Mouse (Mus musculus) intestine, embryonic 16.5 days (tissue): Measurements from ENCODE around the gene Zfp964. TPM values are rescaled to one million over a fixed set of nuclear protein-coding genes. Genes with fewer than 3 reads are reported as not detected.
"Not testable (repeated sequence)": the region's sequence is repeated elsewhere in the genome, so short reads cannot be mapped to it uniquely, and the experiment has no call there.

Experiments
- ATAC-seq: fragments of 200-750 bp; cut with Nextera tagmentation; 2 replicates; pipeline ENCODE4 v1.8.0; 2017; ENCODE audit warnings: moderate TSS enrichment, moderate library complexity
- H3K27ac ChIP-seq: fragments of 300-500 bp; sonication (generic); 2 replicates; pipeline ENCODE4 v1.5.1; 2014; ENCODE audit warnings: mild to moderate bottlenecking, low read length
- H3K27me3 ChIP-seq: fragments of 300-500 bp; sonication (generic); replicated peaks from 2 replicates; pipeline ENCODE4 v1.6.1; 2014; ENCODE audit warnings: low read length, control low read depth, mixed read lengths; ENCODE audit not compliant: control insufficient read depth, insufficient read depth
- H3K36me3 ChIP-seq: fragments of 300-500 bp; sonication (generic); 2 replicates; pipeline ENCODE4 v1.6.1; 2014; ENCODE audit warnings: low read length, control low read depth; ENCODE audit not compliant: control insufficient read depth, insufficient read depth
- H3K4me1 ChIP-seq: fragments of 300-500 bp; sonication (generic); 2 replicates; pipeline ENCODE4 v1.6.1; 2014; ENCODE audit warnings: low read length, control low read depth, mixed read lengths; ENCODE audit not compliant: control insufficient read depth, insufficient read depth
- H3K4me2 ChIP-seq: fragments of 300-500 bp; sonication (generic); 2 replicates; pipeline ENCODE4 v1.6.1; 2014; ENCODE audit warnings: low read depth, low read length, control low read depth
- H3K4me3 ChIP-seq: fragments of 300-500 bp; sonication (generic); 2 replicates; pipeline ENCODE4 v1.5.1; 2014; ENCODE audit warnings: mild to moderate bottlenecking, low read length
- H3K9ac ChIP-seq: fragments of 300-500 bp; sonication (generic); 2 replicates; pipeline ENCODE4 v1.6.1; 2014; ENCODE audit warnings: low read depth, low read length
- H3K9me3 ChIP-seq: fragments of 300-500 bp; sonication (generic); 2 replicates; pipeline ENCODE4 v1.6.1; 2016; ENCODE audit warnings: low read length, control low read depth; ENCODE audit not compliant: control insufficient read depth
- WGBS: fragments of 180-500 bp; shearing (Covaris S2); extraction: QIAGEN DNeasy Blood & Tissue Kit; methylation state at CpG from one replicate; pipeline ENCODE4 v1.1.7; 2014; 5-methylcytosine and 5-hydroxymethylcytosine counted together
- polyA plus RNA-seq: library from polyadenylated mRNA; unstranded; fragments of >200 nt; fragmentation: Nextera tagmentation; extraction: Ambion mirVana; gene quantifications from 2 replicates; pipeline ENCODE4 v1.2.1, GENCODE M21; 2015

Gene Zfp964
- polyA plus RNA-seq: 0.84 and 1.2 TPM in 2 replicates

DNA sequence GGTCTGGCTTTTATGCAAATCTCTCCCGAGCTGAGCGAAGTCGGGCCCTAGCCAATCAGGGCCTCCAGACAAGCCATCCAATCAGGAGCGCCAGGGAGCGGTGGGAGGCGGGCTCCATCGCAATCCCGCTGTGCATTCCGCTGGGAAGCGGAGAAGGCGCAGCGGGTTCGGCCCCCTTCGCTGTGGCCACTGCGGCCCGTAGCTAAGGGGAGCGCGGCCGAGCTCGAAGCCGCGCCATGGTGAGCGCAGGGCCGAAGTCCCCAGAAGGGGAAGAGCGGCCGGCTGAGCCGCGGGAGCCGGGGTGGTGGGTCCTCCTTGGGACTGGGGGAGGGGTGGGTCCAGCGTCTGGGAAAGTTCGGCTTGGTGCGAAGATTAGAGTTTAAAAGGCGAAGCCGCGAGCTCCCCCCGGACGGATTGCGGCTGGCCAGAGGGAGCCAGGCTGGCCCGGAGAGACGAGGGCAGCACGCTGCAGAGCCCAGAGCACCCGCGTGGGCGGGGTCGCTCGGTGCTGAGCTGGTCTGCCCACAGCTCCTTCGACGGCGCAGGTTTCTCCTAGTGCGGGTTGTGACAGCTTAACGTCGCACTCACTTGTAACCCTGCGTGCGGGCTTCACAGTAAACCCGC lies at the start of gene Zfp964:
Gene Zfp964 (plus strand): TSS at position 122 of the 624 bp plus-strand sequence.
- WGBS: under 1% methylated on average over 55 of the region's 55 CpGs
- peak within 1 kb of the TSS; percentile 69 for H3K4me3 ChIP-seq
- H3K9ac ChIP-seq: peak within 1 kb of the TSS; percentile 82
- H3K4me2 ChIP-seq: peak within 1 kb of the TSS; percentile 97
- H3K9me3 ChIP-seq: no peaks in the 10 kb centered on the region
- no peaks in the 10 kb centered on the region for H3K27me3 ChIP-seq
- no peaks in the 10 kb centered on the region for H3K36me3 ChIP-seq
- peak; percentile 100 for ATAC-seq
- H3K4me1 ChIP-seq: peaks cover 6% of the 10 kb centered on the region; the same call in 1 of the 2 replicates
- peak within 1 kb of the TSS; percentile 82 for H3K27ac ChIP-seq

DNA sequence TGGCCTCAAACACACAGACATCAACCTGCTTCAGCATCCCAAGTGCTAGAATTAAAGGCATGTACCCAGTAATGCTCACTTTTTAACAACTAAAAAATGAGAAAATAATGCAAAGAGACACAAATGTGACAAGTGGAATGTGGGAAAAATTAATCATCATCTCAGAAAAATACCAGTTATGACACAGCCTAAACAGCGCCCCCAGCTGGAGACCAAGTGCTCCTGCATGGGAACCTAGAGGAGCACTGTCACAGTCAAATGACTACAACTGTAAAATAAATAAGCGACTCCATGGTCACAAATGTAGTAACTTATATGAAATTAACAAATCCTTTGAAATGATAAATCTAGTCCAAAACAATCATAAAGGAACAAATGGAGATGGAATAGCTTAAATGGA lies 39.6 kb upstream of the Zfp964 start:
- ATAC-seq: no peak
- 65% methylated on average over 2 of the region's 2 CpGs for WGBS
- Histone ChIP-seq H3K9ac (no peak overlapping the region), H3K4me2 (no peak overlapping the region), H3K4me3 (no peak overlapping the region), H3K9me3 (no peaks in the 10 kb centered on the region), H3K27me3 (no peaks in the 10 kb centered on the region), H3K36me3 (peaks cover 2% of the 10 kb centered on the region; the same call in 1 of the 2 replicates), H3K27ac (no peak overlapping the region), H3K4me1 (no peaks in the 10 kb centered on the region)

DNA sequence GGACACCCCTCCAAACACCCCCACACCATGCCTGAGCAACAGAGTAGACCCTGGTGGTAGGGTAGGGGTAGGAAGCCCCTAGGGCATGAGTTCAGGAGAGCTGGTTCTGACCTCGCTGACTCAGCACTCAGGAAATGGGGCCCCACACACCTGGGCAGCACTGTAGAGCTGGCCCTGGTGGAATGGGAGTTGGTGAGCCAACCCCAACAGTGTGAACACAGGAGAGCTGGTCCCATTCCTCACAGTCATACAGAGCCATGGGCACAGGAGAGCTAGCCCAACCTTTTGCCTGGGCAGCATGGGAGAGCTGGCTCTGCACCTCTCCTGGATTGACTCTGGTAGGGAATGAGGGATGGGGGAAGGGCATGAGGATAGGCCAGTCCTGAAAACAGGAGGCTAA lies 36.2 kb upstream of the Zfp964 start:
- H3K27me3 ChIP-seq: no peaks in the 10 kb centered on the region
- ATAC-seq: no peak
- whole genome bisulfite sequencing: 100% methylated on average over 1 of the region's 1 CpGs

DNA sequence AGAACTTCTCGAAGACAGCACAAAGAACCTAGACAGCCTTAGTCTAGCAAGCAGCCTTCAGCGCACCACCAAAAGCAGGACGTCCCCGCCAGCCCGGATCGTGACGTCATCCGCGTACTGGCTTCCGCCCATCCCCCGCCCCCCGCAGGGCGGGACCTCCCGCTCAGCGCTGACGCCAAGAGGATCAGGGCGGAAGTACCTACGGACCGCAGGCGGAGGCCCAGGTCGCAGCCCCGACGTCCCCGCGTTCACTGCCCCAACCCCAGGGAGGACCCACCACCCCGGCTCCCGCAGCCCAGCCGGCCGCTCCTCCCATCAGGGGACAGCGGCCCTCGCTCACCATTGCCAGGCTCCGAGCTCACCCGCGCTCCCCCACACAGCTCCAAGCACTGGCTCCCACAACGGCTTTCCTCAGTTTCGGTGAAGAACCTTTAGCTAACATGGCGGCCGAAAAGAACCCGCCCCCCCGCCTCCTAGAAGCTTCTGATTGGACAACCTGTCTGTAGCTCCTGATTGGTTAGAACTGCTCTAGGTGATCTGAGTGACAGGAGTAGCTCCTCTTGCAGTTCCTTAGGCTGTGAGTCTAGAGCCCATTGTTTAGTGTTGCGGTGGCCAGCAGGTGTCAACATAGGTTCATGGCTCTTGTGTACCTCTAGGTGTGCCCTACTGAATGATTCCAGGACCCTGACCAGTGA lies 29.0 kb upstream of the Zfp964 start, which contains the start of gene Zfp868:
Gene Zfp868 (minus strand): TSS at position 454 of the 695 bp plus-strand sequence.
- peak within 1 kb of the TSS; percentile 85 for H3K4me3 ChIP-seq
- peak within 1 kb of the TSS; percentile 98 for H3K27ac ChIP-seq
- no peaks in the 10 kb centered on the region for H3K36me3 ChIP-seq
- H3K4me2 ChIP-seq: peak within 1 kb of the TSS; percentile 55
- no peaks in the 10 kb centered on the region for H3K9me3 ChIP-seq
- H3K27me3 ChIP-seq: no peaks in the 10 kb centered on the region
- under 1% methylated on average over 41 of the region's 41 CpGs for WGBS
- peak; percentile 100 for ATAC-seq
- peak within 1 kb of the TSS; percentile 98 for H3K9ac ChIP-seq
- peaks cover 3% of the 10 kb centered on the region for H3K4me1 ChIP-seq

More for the DNA sequence above, 36.2 kb upstream of the Zfp964 start:
- no peak overlapping the region for H3K9ac ChIP-seq
- no peak overlapping the region for H3K4me2 ChIP-seq
- H3K27ac ChIP-seq: no peak overlapping the region
- no peak overlapping the region for H3K4me3 ChIP-seq
- no peaks in the 10 kb centered on the region for H3K9me3 ChIP-seq
- no peaks in the 10 kb centered on the region for H3K36me3 ChIP-seq
- no peaks in the 10 kb centered on the region for H3K4me1 ChIP-seq

DNA sequence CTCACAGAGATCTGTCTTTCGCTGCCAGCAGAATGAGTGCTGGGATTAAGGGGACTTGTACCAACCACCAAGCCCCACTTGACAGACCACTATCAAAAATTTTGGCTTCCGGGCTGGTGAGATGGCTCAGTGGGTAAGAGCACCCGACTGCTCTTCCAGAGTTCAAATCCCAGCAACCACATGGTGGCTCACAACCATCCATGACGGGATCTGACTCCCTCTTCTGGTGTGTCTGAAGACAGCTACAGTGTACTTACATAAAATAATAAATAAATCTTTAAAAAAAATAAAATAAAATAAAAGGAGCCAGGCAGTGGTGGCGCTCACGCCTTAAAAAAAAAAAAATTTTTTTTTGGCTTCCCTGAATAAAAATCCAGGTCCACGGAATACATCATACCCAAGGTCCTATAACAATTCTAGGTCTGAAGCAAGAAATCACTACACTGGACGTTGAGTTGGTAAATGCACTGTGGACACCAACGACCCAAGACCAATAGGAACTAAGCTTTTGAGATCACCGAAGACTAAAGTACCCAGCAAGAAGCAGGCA lies 396 bp upstream of the Zfp964 start:
- Histone ChIP-seq H3K4me1 (peaks cover 6% of the 10 kb centered on the region; the same call in 1 of the 2 replicates), H3K4me3 (peak overlapping the region; percentile 69), H3K9ac (no peak overlapping the region; the same call in 1 of the 2 replicates), H3K27me3 (no peaks in the 10 kb centered on the region), H3K4me2 (peak overlapping the region; percentile 97), H3K36me3 (no peaks in the 10 kb centered on the region), H3K27ac (no peak overlapping the region), H3K9me3 (no peaks in the 10 kb centered on the region)
- WGBS: 43% methylated on average over 10 of the region's 10 CpGs
- no peak for ATAC-seq

DNA sequence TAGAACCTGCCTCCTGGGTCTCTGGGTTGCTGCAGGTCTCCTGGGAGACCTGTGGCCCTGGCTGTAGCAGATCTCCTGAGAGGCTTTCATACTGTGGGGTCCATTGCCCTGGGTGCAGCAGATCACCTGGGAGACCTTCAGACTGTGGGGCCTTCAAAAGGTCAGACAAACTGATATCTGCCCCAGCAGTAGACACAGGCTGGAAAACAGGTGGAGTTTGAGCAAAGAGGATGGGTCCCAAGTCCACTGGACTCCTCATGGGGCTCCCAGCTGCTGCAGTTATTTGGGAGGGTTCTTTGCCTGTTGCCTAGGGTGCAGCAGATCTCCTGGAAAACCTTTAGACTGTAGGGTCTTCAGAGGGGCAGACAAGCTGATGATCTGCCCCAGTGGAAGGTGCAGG lies 7.0 kb downstream of the Zfp964 start:
- no peak for ATAC-seq
- H3K27ac ChIP-seq: no peak overlapping the region
- no peaks in the 10 kb centered on the region for H3K4me1 ChIP-seq
- no peaks in the 10 kb centered on the region for H3K27me3 ChIP-seq
- no peak overlapping the region for H3K4me2 ChIP-seq
- no peaks in the 10 kb centered on the region for H3K9me3 ChIP-seq
- 0 out of 2 replicates have a peak, but pooled peaks cover 2% of the 10 kb centered on the region for H3K36me3 ChIP-seq
- H3K9ac ChIP-seq: no peak overlapping the region
- H3K4me3 ChIP-seq: no peak overlapping the region

DNA sequence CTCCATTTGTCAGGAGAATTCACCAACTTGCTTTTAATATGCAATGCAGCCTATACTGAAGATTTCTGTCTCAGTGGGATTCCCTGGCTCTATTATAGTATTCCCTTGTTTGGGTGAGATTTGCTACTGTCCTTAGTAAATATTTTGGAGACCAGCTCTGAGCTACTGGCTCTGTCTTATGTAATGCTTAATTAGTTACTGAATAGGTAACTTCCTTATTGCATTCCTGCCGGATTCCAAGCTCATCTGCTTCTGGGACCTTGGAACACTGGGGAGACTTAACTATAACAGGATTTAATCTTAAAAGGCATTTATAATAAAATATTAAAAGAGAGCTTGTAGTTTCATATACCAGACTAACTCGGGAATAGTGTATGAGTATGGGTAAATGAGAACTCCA lies 10.8 kb downstream of the Zfp964 start:
- not testable (repeated sequence) for H3K4me2 ChIP-seq, H3K4me3 ChIP-seq, H3K27me3 ChIP-seq, H3K9ac ChIP-seq, H3K27ac ChIP-seq, H3K9me3 ChIP-seq, H3K4me1 ChIP-seq, H3K36me3 ChIP-seq, ATAC-seq
- WGBS: 72% methylated on average over 2 of the region's 2 CpGs

DNA sequence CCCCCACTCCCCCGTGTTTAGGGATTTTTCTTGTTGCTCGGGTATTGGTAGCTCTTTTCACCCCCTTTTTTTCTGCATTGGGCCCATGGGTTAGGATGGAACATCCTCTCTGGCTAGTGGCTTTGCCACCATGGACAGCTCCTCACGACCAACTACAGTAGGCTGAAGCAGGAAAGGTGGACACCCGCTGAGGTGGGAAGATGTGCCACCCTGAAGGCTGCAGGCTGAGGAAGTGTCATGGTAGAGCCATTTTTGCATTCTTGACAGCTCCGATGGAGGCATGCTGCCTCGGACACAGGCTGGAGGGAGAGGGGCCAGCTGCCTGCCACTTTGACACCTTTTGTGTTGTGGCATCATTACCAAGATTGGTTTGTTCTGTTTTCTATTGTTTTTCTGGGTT lies 47.5 kb downstream of the Zfp964 start:
- no peak for ATAC-seq
- WGBS: 88% methylated on average over 6 of the region's 6 CpGs
- Histone ChIP-seq H3K36me3 (peaks cover 29% of the 10 kb centered on the region), H3K27me3 (no peaks in the 10 kb centered on the region), H3K9ac (no peak overlapping the region), H3K9me3 (no peaks in the 10 kb centered on the region; the same call in 1 of the 2 replicates), H3K4me2 (no peak overlapping the region), H3K4me3 (no peak overlapping the region), H3K27ac (no peak overlapping the region), H3K4me1 (no peaks in the 10 kb centered on the region)

DNA sequence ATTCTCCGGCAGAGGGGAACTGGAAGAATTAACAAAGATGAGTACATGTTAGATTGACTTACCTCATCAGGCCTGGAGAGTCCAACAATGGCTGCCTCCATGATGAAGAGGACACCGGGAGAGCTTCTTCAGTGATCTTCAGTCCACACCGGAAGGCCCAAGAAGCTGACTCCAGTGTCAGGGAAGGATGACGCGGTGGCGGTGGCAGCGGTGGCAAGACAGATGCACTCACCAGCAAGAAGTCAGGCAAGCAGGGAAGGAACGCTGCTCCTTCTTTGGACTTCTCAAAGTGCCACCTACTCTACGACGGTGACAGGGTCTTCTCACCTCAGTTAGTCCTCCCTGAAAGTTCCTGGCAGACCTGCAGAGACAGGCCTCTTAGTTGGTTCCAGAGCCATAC lies 56.3 kb downstream of the Zfp964 start, which contains the start of gene Zfp869:
Gene Zfp869 (minus strand): TSS at position 101 of the 400 bp plus-strand sequence.
- H3K9me3 ChIP-seq, ATAC-seq, H3K27me3 ChIP-seq, H3K9ac ChIP-seq, H3K4me2 ChIP-seq, H3K27ac ChIP-seq, H3K4me1 ChIP-seq, H3K4me3 ChIP-seq: not testable (repeated sequence)
- WGBS: 96% methylated on average over 10 of the region's 10 CpGs
- H3K36me3 ChIP-seq: peaks cover 42% of the 10 kb centered on the region
